Mouse (Mus musculus) kidney, postnatal 36 days (tissue): ENCODE measurements around the gene Tdrd6.

Experiments
- DNase-seq, 2 experiments: peaks; one replicate each; pipeline ENCODE4 v3.0.0; 2021 to 2022; ENCODE audit warnings: mixed read lengths in 2 of 2

Tdrd6 gene

DNA sequence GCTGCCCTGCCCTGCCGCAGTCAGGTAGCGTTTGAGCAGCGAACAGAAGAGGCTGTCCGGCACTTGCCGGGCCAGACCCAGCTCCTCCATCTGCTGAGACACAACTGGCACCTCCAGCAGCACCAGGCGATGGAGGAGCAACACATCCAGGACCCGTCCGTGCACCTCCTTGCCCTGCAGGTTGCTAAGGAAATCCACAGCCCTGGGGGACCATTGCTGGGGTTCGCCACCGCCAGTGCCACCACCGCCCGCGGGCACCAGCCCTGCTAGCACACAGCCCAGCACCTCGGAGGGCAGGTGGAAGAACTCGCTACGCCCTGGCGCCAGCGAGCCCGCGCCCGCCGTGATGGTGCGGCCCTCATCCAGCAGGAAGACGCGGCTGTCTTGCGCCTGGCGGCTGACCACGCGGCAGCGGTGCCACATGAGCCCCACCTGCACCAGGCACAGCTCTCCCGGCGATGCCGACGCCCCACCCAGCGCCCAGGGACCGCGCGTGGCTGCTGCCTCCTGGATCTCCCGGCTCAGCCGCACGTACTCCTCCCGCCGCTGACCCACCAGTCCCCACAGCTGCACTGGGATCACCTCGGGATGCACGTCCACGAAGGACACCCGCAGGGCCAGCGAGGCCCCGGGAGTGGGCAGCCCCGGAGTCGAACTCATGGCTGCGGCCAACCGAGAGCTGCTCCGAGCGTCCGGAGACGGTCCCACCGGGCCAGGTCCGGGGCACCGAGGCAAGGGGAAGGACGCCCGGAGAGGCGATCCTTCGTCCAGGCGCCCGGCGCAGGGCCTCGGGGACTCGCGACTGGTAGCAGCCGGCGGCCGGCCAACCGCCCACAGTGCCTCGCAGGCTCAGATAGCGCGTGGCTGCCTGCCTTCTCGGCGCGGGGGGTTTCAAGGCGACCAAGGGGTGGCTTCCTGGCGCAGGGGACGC, at the start of gene Tdrd6:
TSS of gene Tdrd6 (minus strand) at position 804 of the 931 bp plus-strand sequence.
- peak in 1 of 2 experiments; percentile 17 for DNase-seq

DNA sequence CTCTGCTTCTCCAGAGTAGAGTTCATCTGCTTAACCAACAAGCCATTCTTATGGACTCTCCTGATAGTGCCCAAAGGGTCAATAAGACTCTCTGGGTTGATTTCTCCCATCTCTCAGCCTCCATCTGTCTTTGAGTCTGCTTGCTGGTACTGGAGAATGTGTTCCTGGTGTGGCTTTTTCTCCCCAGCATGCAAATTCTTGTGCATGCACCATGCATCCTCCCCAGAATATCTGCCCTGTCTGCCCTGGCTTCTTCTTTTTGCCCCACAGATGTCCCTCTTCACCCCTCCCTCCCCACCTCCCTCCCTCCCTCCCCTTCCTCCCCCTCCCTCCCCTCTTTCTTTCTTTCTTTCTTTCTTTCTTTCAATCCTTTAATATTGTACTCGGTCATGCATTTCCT, 47.2 kb upstream of the Tdrd6 start:
- DNase-seq = no peak

DNA sequence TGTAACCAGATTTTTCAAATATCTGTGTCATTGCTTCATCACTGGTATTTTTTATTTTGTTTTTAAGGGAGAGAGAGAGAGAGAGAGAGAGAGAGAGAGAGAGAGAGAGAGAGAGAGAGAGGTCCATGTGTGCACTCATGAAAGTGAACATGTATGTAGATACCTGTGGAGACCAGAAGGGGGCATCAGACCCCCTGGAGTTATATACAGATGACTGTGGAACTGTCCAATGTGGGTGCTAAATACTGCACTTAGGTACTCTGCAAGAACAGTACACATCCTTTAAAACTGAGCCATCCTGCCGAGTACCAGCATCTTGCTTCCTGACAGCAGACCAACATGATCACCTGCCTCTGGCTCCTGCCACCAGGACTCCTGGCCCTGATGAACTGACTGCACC, 46.1 kb upstream of the Tdrd6 start:
- no peak for DNase-seq

- DNase-seq = peak; percentile 38 to 49
Measured at GRCm38 (mm10) chr17:43675228-43675627, 45.1 kb upstream of the Tdrd6 start.

GRCm38 (mm10) chr17:43671907-43672306, 41.8 kb upstream of the Tdrd6 start:
- DNase-seq = no peak

- DNase-seq = no peak
Measured at GRCm38 (mm10) chr17:43669145-43669695, 39.1 kb upstream of the Tdrd6 start.

DNA sequence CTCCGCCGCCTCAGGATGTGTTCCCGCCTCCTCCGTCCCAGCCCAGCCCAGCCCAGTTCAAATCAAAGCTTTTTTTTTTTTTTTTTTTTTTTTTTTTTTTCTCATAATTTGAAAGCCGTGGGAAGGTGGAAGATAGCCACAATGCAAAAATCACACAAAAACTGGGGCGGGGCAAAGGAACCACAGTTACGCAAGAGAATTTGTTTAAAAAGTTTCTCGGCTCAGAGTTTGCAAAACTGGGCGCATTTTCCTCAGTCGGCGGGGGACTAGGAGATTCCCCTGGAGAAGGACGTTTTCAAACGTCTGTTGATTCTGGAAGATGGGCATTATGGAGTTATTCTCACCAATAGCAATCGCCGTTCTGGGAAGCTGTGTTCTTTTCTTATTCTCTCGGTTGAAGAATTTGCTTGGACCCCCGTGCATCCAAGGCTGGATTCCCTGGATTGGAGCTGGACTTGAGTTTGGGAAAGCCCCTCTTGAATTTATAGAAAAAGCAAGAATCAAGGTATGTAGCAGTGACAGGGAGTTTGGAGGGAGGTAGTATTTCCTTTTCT, 37.3 kb upstream of the Tdrd6 start, which contains the start of gene Cyp39a1:
TSS of gene Cyp39a1 (plus strand) at position 136 of the 554 bp plus-strand sequence.
- DNase-seq = no peak

- DNase-seq = peak; percentile 93 to 97
Measured at GRCm38 (mm10) chr17:43666576-43667289, 36.6 kb upstream of the Tdrd6 start, which contains the start of gene Slc25a27. Gene Slc25a27 (minus strand): TSS chr17:43667214.

GRCm38 (mm10) chr17:43651314-43652046, 21.4 kb upstream of the Tdrd6 start:
- no peak for DNase-seq

- peak in 1 of 2 experiments; percentile 37 for DNase-seq
Measured at GRCm38 (mm10) chr17:43649641-43650436, 19.7 kb upstream of the Tdrd6 start.

DNA sequence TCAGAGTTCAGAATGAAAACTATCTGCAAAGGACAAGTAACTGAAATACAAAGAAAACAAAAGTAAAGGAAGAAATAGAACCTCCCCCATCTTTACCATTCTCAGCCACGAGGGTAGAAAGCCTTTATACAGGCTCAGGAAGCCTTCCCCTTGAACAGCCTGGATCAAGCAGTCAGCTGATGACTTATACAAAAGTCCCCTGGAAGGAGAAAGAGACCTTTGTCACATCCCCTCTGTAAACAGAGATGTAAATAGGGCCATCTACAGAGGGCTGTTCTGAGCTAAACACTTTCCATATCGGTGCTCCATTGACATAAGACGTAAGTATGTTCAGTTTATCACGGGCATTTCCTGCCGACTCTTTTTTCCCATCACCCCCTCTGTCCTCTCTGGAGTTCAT, 16.8 kb upstream of the Tdrd6 start:
- no peak for DNase-seq

GRCm38 (mm10) chr17:43645136-43645535, 15.0 kb upstream of the Tdrd6 start:
- no peak for DNase-seq

- no peak for DNase-seq
Measured at GRCm38 (mm10) chr17:43644375-43644774, 14.3 kb upstream of the Tdrd6 start.

- DNase-seq = no peak
Measured at GRCm38 (mm10) chr17:43643191-43643590, 13.1 kb upstream of the Tdrd6 start.

DNA sequence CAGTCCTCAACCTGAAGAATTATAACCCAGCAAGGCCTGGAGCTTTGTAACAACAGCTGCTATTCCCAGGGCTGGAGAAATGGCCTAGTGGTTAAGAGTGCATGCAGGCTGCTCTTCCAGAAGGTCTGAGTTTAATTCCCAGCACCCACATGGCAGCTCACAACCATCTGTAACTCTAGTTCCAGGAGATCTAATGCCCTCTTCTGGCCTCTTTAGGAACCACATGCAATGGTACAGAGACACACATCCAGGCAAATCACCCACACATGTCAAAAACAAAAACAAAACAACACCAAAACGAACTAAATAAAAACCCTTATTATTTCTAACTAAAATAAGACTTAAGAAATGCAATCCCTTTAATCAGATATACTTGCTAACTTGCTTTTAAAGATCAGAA, 10.7 kb upstream of the Tdrd6 start:
- no peak for DNase-seq

- no peak for DNase-seq
Measured at GRCm38 (mm10) chr17:43637146-43637545, 7.0 kb upstream of the Tdrd6 start.

DNA sequence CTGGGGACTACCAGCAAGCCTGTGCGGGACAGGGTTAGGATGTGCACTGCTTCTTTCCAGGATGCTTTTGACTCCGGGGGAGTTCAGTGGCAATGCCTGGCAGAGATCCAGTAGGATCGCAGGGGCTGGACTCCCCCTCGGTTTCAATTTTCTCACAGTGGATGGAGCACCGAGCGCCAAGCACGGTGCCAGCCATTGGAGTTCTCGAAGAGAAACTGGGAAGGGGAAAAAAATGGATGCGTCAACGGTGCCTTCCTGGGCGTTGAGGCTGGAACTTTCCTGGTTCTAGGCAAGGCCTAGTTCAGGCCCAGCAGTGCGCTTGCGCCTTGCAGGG, 295 bp upstream of the Tdrd6 start:
- no peak for DNase-seq

- no peak for DNase-seq
Measured at GRCm38 (mm10) chr17:43629026-43629495, 1.0 kb downstream of the Tdrd6 start.

- DNase-seq = no peak
Measured at GRCm38 (mm10) chr17:43628246-43628645, 1.9 kb downstream of the Tdrd6 start.

GRCm38 (mm10) chr17:43622076-43622475, 8.0 kb downstream of the Tdrd6 start:
- DNase-seq = no peak

DNA sequence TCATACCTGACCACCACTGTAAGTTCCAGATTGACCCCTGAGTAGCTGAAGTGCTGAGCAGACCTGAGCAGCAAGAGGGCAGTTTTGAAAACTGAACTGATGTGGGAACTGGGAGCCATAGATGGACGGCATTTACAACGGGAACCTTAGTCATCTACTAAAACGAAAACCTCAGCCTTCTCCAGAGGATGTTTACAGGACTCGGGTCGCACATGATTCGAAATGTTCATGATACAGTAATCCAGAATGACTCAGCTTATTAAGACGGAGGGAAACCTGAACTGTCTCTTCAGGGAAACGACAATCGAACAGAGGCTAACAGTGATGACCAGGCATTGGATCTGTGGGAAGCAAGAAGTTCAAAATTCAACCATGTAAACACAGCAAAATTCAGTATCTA, 10.9 kb downstream of the Tdrd6 start:
- DNase-seq = no peak
